Mouse (Mus musculus) stomach, embryonic 15.5 days (tissue): Measurements from ENCODE around the gene Pla2g6. TPM values are rescaled to one million over a fixed set of nuclear protein-coding genes. Genes with fewer than 3 reads are reported as not detected.

Experiments
- ATAC-seq: fragments of 200-750 bp; cut with Nextera tagmentation; 2 replicates; pipeline ENCODE4 v1.8.0; 2017; ENCODE audit warnings: low read depth, moderate number of reproducible peaks, moderate TSS enrichment; ENCODE audit not compliant: insufficient read depth, low FRiP score
- H3K27ac ChIP-seq: fragments of 300-500 bp; sonication (generic); 2 replicates; pipeline ENCODE4 v1.5.1; 2015; ENCODE audit warnings: mild to moderate bottlenecking, inconsistent platforms
- H3K27me3 ChIP-seq: fragments of 300-500 bp; sonication (generic); replicated peaks from 2 replicates; pipeline ENCODE4 v1.6.1; 2015; ENCODE audit warnings: inconsistent platforms
- H3K36me3 ChIP-seq: fragments of 300-500 bp; sonication (generic); 2 replicates; pipeline ENCODE4 v1.6.1; 2015; ENCODE audit warnings: inconsistent platforms
- H3K4me1 ChIP-seq: fragments of 300-500 bp; sonication (generic); 2 replicates; pipeline ENCODE4 v1.6.1; 2015; ENCODE audit warnings: inconsistent platforms
- H3K4me2 ChIP-seq: fragments of 300-500 bp; sonication (generic); 2 replicates; pipeline ENCODE4 v1.6.1; 2015; ENCODE audit warnings: mild to moderate bottlenecking, inconsistent platforms
- H3K4me3 ChIP-seq: fragments of 300-500 bp; sonication (generic); replicated peaks from 2 replicates; pipeline ENCODE4 v1.5.1; 2015; ENCODE audit warnings: inconsistent platforms
- H3K9ac ChIP-seq: fragments of 300-500 bp; sonication (generic); 2 replicates; pipeline ENCODE4 v1.6.1; 2015; ENCODE audit warnings: inconsistent platforms
- H3K9me3 ChIP-seq: fragments of 300-500 bp; sonication (generic); 2 replicates; pipeline ENCODE4 v1.6.1; 2016; ENCODE audit warnings: inconsistent platforms
- WGBS: fragments of 180-500 bp; shearing (Covaris S2); methylation state at CpG from one replicate; pipeline ENCODE4 v1.1.7; 2015; 5-methylcytosine and 5-hydroxymethylcytosine counted together
- polyA plus RNA-seq: library from polyadenylated mRNA; unstranded; fragments of >200 nt; fragmentation: Nextera tagmentation; extraction: Ambion mirVana; gene quantifications from 2 replicates; pipeline ENCODE4 v1.2.1, GENCODE M21; 2015

Pla2g6 gene
- polyA plus RNA-seq, 1 experiment from 2014 or later = 16.6 TPM

- Histone ChIP-seq H3K27me3 (no peaks in the 10 kb centered on the region), H3K4me3 (no peak overlapping the region), H3K4me2 (no peak overlapping the region), H3K36me3 (peaks cover 32% of the 10 kb centered on the region), H3K27ac (peak overlapping the region; percentile 59; the same call in 1 of the 2 replicates), H3K9me3 (no peaks in the 10 kb centered on the region), H3K9ac (no peak overlapping the region), H3K4me1 (peaks cover 38% of the 10 kb centered on the region)
- ATAC-seq = no peak
- 37% methylated on average over 7 of the region's 7 CpGs for WGBS
Observed at GRCm38 (mm10) chr15:79360371-79360770, 32.2 kb upstream of the Pla2g6 start.

DNA sequence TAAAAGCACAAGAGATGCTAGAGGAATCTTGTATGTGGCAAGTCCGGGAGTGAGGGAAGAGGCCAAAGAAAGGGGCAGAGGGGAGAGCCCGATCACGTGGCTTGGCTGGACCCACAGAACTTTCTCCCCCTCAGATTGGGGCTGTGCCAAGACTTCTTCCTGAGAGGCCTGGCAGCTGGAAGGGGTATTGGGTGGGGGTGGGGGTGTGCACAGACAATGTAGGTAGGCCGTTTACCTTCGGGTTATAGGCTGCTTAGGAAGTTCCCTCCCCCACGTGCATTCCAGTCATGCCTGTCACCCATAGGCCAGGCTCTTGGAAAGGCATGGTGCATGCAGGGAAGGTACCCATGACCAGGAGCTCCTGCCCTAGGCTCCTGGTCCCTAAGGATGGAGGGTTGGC lies 31.8 kb upstream of the Pla2g6 start:
- no peak overlapping the region for H3K9ac ChIP-seq

GRCm38 (mm10) chr15:79357974-79358690 lies 29.9 kb upstream of the Pla2g6 start:
- ATAC-seq = peak; percentile 2; the same call in 1 of the 2 replicates

More for the DNA sequence above, 31.8 kb upstream of the Pla2g6 start:
- Histone ChIP-seq H3K4me2 (no peak overlapping the region), H3K36me3 (peaks cover 30% of the 10 kb centered on the region), H3K27ac (peak overlapping the region; percentile 59), H3K9me3 (no peaks in the 10 kb centered on the region), H3K4me1 (peaks cover 38% of the 10 kb centered on the region), H3K27me3 (no peaks in the 10 kb centered on the region), H3K4me3 (no peak overlapping the region)
- 12% methylated on average over 6 of the region's 6 CpGs for WGBS
- ATAC-seq = no peak; the same call in 1 of the 2 replicates

DNA sequence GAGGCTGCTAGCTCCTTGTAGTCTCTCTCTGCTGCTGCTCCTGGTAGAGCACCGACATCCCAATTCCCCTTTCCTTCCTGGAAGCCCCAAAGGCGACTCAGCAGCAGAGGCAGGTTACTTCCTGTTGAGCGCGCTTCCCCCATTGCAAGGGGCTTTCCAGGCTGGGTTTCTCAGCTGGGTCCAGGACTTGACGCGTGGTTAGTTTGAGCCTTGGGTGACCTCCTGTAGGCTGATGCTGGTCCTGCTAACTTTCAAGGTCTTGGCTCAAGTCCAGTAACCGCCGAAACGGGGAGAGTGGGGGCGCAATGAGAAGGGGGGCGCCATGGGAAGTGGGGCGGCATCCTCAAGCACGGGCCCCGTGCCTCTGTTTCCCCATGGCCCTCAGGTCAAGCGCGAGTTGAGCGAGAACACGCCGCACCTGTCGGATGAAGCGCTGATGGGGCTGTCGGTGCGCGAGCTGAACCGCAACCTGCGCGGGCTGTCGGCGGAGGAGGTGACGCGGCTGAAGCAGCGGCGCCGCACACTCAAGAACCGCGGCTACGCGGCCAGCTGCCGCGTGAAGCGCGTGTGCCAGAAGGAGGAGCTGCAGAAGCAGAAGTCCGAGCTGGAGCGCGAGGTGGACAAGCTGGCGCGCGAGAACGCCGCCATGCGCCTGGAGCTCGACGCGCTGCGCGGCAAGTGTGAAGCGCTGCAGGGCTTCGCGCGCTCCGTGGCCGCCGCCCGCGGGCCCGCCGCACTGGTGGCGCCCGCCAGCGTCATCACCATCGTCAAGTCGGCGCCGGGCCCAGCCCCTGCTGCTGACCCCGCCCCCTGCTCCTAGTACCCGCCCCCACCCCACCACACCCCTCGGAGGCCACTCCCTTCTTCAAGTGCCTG lies 29.1 kb upstream of the Pla2g6 start:
- Histone ChIP-seq H3K4me1 (peaks cover 46% of the 10 kb centered on the region), H3K9me3 (no peaks in the 10 kb centered on the region), H3K4me3 (peak overlapping the region; percentile 48), H3K27ac (peak overlapping the region; percentile 83), H3K9ac (peak overlapping the region; percentile 42; the same call in 1 of the 2 replicates), H3K36me3 (peaks cover 11% of the 10 kb centered on the region), H3K4me2 (peak overlapping the region; percentile 92), H3K27me3 (no peaks in the 10 kb centered on the region)
- peak; percentile 85 for ATAC-seq
- WGBS = under 1% methylated on average over 76 of the region's 77 CpGs

More at GRCm38 (mm10) chr15:79357974-79358690, 29.9 kb upstream of the Pla2g6 start:
- no peaks in the 10 kb centered on the region for H3K9me3 ChIP-seq
- 34% methylated on average over 12 of the region's 12 CpGs for WGBS
- peak overlapping the region; percentile 48; the same call in 1 of the 2 replicates for H3K4me3 ChIP-seq
- H3K27ac ChIP-seq = peak overlapping the region; percentile 83
- H3K4me1 ChIP-seq = peaks cover 38% of the 10 kb centered on the region
- no peak overlapping the region for H3K9ac ChIP-seq
- peak overlapping the region; percentile 92 for H3K4me2 ChIP-seq
- H3K27me3 ChIP-seq = no peaks in the 10 kb centered on the region
- H3K36me3 ChIP-seq = peaks cover 18% of the 10 kb centered on the region

GRCm38 (mm10) chr15:79356481-79356880 lies 28.3 kb upstream of the Pla2g6 start:
- H3K4me1 ChIP-seq = peaks cover 50% of the 10 kb centered on the region
- 0 out of 2 replicates have a peak overlapping the region, but pooled peaks have one; percentile 83 for H3K27ac ChIP-seq
- H3K4me2 ChIP-seq = peak overlapping the region; percentile 92

GRCm38 (mm10) chr15:79354619-79355018 lies 26.4 kb upstream of the Pla2g6 start:
- no peak overlapping the region for H3K9ac ChIP-seq
- 79% methylated on average over 4 of the region's 4 CpGs for WGBS
- no peak overlapping the region for H3K4me3 ChIP-seq
- no peaks in the 10 kb centered on the region for H3K36me3 ChIP-seq
- ATAC-seq = no peak
- no peaks in the 10 kb centered on the region for H3K9me3 ChIP-seq
- no peak overlapping the region for H3K27ac ChIP-seq
- H3K4me1 ChIP-seq = peaks cover 45% of the 10 kb centered on the region
- H3K27me3 ChIP-seq = no peaks in the 10 kb centered on the region
- H3K4me2 ChIP-seq = no peak overlapping the region

More at GRCm38 (mm10) chr15:79356481-79356880, 28.3 kb upstream of the Pla2g6 start:
- 69% methylated on average over 8 of the region's 8 CpGs for WGBS
- no peak for ATAC-seq
- H3K4me3 ChIP-seq = peak overlapping the region; percentile 48
- H3K27me3 ChIP-seq = no peaks in the 10 kb centered on the region
- H3K9ac ChIP-seq = no peak overlapping the region
- H3K36me3 ChIP-seq = 0 out of 2 replicates have a peak, but pooled peaks cover 4% of the 10 kb centered on the region
- no peaks in the 10 kb centered on the region for H3K9me3 ChIP-seq

DNA sequence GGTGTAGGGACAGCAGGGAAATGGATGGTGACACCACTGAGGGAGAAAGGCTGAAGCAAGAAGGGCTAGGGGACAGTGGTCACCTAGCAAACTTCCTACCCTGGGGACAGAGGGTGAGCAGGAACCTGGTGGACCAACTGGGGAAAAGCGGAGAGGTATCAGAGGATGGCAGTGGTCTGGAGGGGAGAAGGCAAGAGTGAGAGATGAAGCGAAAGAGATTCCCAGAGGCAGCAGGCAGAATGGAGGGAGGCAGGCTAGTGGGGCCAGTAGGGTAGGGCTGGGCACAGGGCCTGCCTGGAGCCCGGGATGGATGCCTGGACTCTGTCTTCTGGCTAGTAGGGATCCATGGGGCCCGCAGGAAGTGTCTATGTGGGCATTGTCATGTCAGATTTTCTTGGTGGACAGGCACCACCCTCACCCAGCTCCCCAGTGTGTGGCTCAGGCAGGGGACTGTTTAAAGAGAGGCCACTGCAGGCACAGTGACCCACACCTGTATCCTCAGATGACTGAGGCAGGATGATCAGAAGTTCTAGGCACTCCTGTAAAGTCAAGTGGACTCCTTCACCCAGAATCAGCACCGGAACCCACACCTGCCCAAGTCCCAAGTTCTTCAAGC lies 25.6 kb upstream of the Pla2g6 start:
- Histone ChIP-seq H3K4me1 (peaks cover 42% of the 10 kb centered on the region), H3K36me3 (no peaks in the 10 kb centered on the region), H3K4me3 (no peak overlapping the region), H3K9me3 (no peaks in the 10 kb centered on the region), H3K27ac (no peak overlapping the region), H3K27me3 (no peaks in the 10 kb centered on the region), H3K4me2 (no peak overlapping the region), H3K9ac (no peak overlapping the region)
- no peak for ATAC-seq
- WGBS = 81% methylated on average over 5 of the region's 5 CpGs

DNA sequence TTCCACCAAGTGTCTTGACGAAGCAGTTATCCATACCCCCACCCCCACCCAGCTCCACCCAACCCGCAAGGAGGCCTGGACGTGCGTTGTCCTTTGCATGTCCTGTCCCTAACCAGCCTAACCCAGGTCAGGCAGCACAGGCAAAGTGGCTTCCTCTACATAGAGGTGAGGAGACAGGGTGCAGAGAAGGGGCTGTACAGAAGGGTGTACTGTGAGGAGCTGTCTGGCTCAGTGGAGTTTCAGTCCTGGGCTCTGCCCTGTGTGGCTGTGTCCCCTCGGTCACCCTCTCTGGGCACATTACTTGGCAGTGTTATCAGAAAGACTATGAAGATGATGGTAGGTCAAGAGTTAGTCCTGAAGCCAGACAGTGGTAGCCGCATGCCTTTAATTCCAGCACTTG lies 24.3 kb upstream of the Pla2g6 start:
- H3K9me3 ChIP-seq = no peaks in the 10 kb centered on the region
- H3K9ac ChIP-seq = no peak overlapping the region
- no peaks in the 10 kb centered on the region for H3K36me3 ChIP-seq
- H3K4me3 ChIP-seq = no peak overlapping the region
- ATAC-seq = no peak
- H3K4me2 ChIP-seq = no peak overlapping the region
- no peak overlapping the region for H3K27ac ChIP-seq
- WGBS = 81% methylated on average over 6 of the region's 6 CpGs
- H3K4me1 ChIP-seq = peaks cover 40% of the 10 kb centered on the region
- H3K27me3 ChIP-seq = no peaks in the 10 kb centered on the region

GRCm38 (mm10) chr15:79351331-79351767 lies 23.2 kb upstream of the Pla2g6 start:
- peak overlapping the region; percentile 64 for H3K27ac ChIP-seq
- H3K27me3 ChIP-seq = no peaks in the 10 kb centered on the region
- ATAC-seq = no peak
- WGBS = 23% methylated on average over 15 of the region's 15 CpGs
- no peak overlapping the region for H3K9ac ChIP-seq
- H3K4me2 ChIP-seq = peak overlapping the region; percentile 9; the same call in 1 of the 2 replicates
- H3K4me1 ChIP-seq = peaks cover 32% of the 10 kb centered on the region
- H3K9me3 ChIP-seq = no peaks in the 10 kb centered on the region
- H3K4me3 ChIP-seq = no peak overlapping the region
- H3K36me3 ChIP-seq = no peaks in the 10 kb centered on the region

DNA sequence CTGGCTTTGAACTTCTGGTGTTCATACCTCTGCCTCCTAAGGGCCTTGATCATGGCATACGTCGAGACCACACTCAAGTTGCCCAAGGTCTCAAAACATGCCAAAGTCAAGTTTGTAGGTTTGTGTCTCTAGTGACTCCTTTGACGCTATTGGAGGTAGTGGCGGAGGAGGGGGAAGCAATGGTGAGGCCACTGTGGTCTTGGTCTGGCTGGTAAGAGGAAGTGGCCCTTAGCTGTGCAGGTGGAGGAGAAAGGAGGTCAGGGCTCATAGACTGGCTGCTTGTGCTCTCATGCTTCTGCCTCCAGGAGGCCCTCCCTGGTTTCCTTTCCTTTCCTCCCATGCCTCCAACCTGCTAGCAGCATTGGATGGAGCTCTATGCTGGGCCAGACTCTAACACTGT lies 22.7 kb upstream of the Pla2g6 start:
- 87% methylated on average over 4 of the region's 4 CpGs for WGBS
- peaks cover 32% of the 10 kb centered on the region for H3K4me1 ChIP-seq
- H3K27ac ChIP-seq = peak overlapping the region; percentile 64; the same call in 1 of the 2 replicates
- H3K9me3 ChIP-seq = no peaks in the 10 kb centered on the region
- no peak overlapping the region for H3K9ac ChIP-seq
- H3K27me3 ChIP-seq = no peaks in the 10 kb centered on the region
- no peak overlapping the region for H3K4me3 ChIP-seq
- no peak overlapping the region for H3K4me2 ChIP-seq
- no peak for ATAC-seq
- H3K36me3 ChIP-seq = no peaks in the 10 kb centered on the region

- Histone ChIP-seq H3K36me3 (no peaks in the 10 kb centered on the region), H3K4me1 (peaks cover 32% of the 10 kb centered on the region), H3K4me2 (peak overlapping the region; percentile 86), H3K27me3 (no peaks in the 10 kb centered on the region), H3K9me3 (no peaks in the 10 kb centered on the region), H3K27ac (peak overlapping the region; percentile 100), H3K4me3 (peak overlapping the region; percentile 76), H3K9ac (peak overlapping the region; percentile 73; the same call in 1 of the 2 replicates)
- no peak for ATAC-seq
- 60% methylated on average over 8 of the region's 8 CpGs for WGBS
Observed at GRCm38 (mm10) chr15:79348651-79349050, 20.5 kb upstream of the Pla2g6 start.
